Mouse (Mus musculus): ENCODE measurements around the gene Smarcb1. TPM values are rescaled to one million over a fixed set of nuclear protein-coding genes. Genes with fewer than 3 reads are reported as not detected.

Smarcb1 gene
- total and polyA plus RNA-seq, 3 experiments = 76.2 to 96.0 (median 94.9) TPM

DNA sequence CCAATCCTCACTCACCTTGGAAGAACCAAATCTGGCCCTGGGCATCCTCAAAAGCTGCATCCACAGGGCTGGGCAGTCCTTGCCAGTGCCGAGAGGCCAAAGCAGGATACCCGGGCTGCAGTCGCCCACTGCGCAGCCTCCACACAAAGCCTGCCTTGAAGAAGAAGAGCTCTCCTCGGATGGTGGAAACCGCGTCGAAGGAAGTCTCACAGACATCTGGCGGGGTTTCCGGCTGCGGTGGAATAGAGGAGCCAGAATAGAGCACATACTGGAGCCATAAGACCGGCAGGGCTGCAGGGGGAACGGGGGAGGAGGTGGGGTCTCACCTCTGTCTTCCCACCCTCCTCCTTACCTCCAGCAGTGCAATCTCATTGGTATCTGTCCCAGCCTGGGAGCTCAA is 5.0 kb upstream of the Smarcb1 start:
- Histone ChIP-seq H3K4me3 (replicated peaks in 1 of 3; ENCODE audit: low read depth in 2 of 3, low read length in 2 of 3, poor library complexity in 1 of 3) (no peak overlapping the region), H3K9me3 (replicated peaks; ENCODE audit: low read length) (no peaks in the 10 kb centered on the region), H3K79me2 (replicated peaks; ENCODE audit: control insufficient read depth, extremely low read depth, insufficient read depth, poor library complexity, severe bottlenecking) (no peaks in the 10 kb centered on the region), H3K4me1 (ENCODE audit: control insufficient read depth in 1 of 2, insufficient read depth in 2 of 2) (peaks cover 0 to 17% of the 10 kb centered on the region in 2 experiments; a peak in 2 of 4 replicates), H3K27ac (ENCODE audit: insufficient read depth, low read depth) (no peak overlapping the region), H3K9ac (ENCODE audit: insufficient read depth, low read depth) (no peak overlapping the region), H3K27me3 (replicated peaks) (peaks cover 21% of the 10 kb centered on the region), H3K4me2 (ENCODE audit: insufficient read depth, low read depth, poor library complexity, severe bottlenecking) (no peak overlapping the region), H3K36me3 (replicated peaks in 1 of 2; ENCODE audit: control insufficient read depth in 1 of 2, insufficient read depth in 1 of 2, low read length in 1 of 2) (peaks cover 0 to 8% of the 10 kb centered on the region in 2 experiments)
- in situ Hi-C loops (cut with MboI; ENCODE audit: low pct_ligation_motif_present, low pct_unique_long_range_greater_than_20kb, low sequenced_read_pairs) (no loop called here), dilution Hi-C loops (cut with MboI; ENCODE audit: extremely low pct_ligation_motif_present, extremely low pct_unique_long_range_greater_than_20kb, low sequenced_read_pairs) (no loop called here)
- DNase-seq (ENCODE audit: extremely low read depth) = no peak
- TF ChIP-seq TCF12 (IDR thresholded peaks at IDR 0.05; ENCODE audit: low read depth, low read length) (no peak), EP300 (IDR thresholded peaks at IDR 0.05; ENCODE audit: low read length) (no peak)

DNA sequence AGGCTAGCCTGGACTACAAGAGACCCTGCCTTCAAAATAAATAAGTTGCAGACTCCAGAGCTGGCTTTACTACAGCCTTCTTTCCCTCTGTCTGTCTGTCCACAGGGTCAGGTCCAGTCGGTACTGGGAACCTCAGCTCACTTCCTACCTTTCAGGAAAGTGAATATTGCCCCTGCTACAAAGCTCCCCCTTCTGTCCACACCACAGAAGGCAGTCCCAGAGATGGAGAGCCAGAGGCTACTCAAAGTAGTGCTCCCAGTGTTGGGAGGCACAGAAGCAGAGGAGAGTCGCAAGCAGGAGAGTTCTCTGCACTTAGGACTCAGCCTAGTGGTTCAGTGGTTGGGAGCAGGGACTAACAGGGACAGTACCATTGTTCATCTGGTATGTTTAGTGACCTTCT is 2.9 kb upstream of the Smarcb1 start:
- TF ChIP-seq ZC3H11A (IDR thresholded peaks at IDR 0.05; ENCODE audit: low read depth, low read length) = no peak
- peak; percentile 34 for TF ChIP-seq RAD21 (IDR thresholded peaks at IDR 0.05; ENCODE audit: low read depth, low read length)
- no peak for TF ChIP-seq TCF12 (IDR thresholded peaks at IDR 0.05; ENCODE audit: low read depth, low read length)
- peak; percentile 37 to 64; a peak in 3 of 4 replicates for TF ChIP-seq CTCF (conservative IDR thresholded peaks at IDR 0.05 in 1 of 2, IDR thresholded peaks at IDR 0.05 in 1 of 2; ENCODE audit: low read depth in 2 of 2, low read length in 2 of 2)
- TF ChIP-seq KAT2A (IDR thresholded peaks at IDR 0.05; ENCODE audit: insufficient replicate concordance, low read length) = no peak
- TF ChIP-seq USF1 (IDR thresholded peaks at IDR 0.05; ENCODE audit: low read depth, low read length) = no peak
- peak; percentile 44 for TF ChIP-seq SMC3 (IDR thresholded peaks at IDR 0.05; ENCODE audit: low read depth, low read length)
- no peak for TF ChIP-seq JUND (conservative IDR thresholded peaks at IDR 0.05; ENCODE audit: low read depth, low read length)
- no peaks in the 10 kb centered on the region for H3K9me3 ChIP-seq (replicated peaks; ENCODE audit: low read length)
- DNase-seq (ENCODE audit: extremely low read depth) = no peak
- H3K4me3 ChIP-seq (replicated peaks in 1 of 3; ENCODE audit: low read depth in 2 of 3, low read length in 2 of 3, poor library complexity in 1 of 3) = no peak overlapping the region
- H3K27ac ChIP-seq (ENCODE audit: insufficient read depth, low read depth) = no peak overlapping the region
- dilution Hi-C loops (cut with MboI; ENCODE audit: extremely low pct_ligation_motif_present, extremely low pct_unique_long_range_greater_than_20kb, low sequenced_read_pairs) = no loop called here
- H3K4me2 ChIP-seq (ENCODE audit: insufficient read depth, low read depth, poor library complexity, severe bottlenecking) = no peak overlapping the region
- peaks cover 0 to 12% of the 10 kb centered on the region in 2 experiments for H3K36me3 ChIP-seq (replicated peaks in 1 of 2; ENCODE audit: control insufficient read depth in 1 of 2, insufficient read depth in 1 of 2, low read length in 1 of 2)
- peaks cover 6% of the 10 kb centered on the region for H3K27me3 ChIP-seq (replicated peaks)
- peaks cover 16% of the 10 kb centered on the region for H3K79me2 ChIP-seq (replicated peaks; ENCODE audit: control insufficient read depth, extremely low read depth, insufficient read depth, poor library complexity, severe bottlenecking)
- H3K4me1 ChIP-seq (ENCODE audit: control insufficient read depth in 1 of 2, insufficient read depth in 2 of 2) = peaks cover 0 to 27% of the 10 kb centered on the region in 2 experiments; a peak in 2 of 4 replicates
- H3K9ac ChIP-seq (ENCODE audit: insufficient read depth, low read depth) = no peak overlapping the region
- in situ Hi-C loops (cut with MboI; ENCODE audit: low pct_ligation_motif_present, low pct_unique_long_range_greater_than_20kb, low sequenced_read_pairs) = no loop called here

GRCm38 (mm10) chr10:75921726-75922560 is 526 bp upstream of the Smarcb1 start:
- H3K4me1 ChIP-seq (ENCODE audit: control insufficient read depth in 1 of 2, insufficient read depth in 2 of 2) = peaks cover 3 to 40% of the 10 kb centered on the region in 2 experiments; a peak in 3 of 4 replicates
- no peaks in the 10 kb centered on the region for H3K27me3 ChIP-seq (replicated peaks)
- H3K4me2 ChIP-seq (ENCODE audit: insufficient read depth, low read depth, poor library complexity, severe bottlenecking) = peak overlapping the region; percentile 64
- H3K9me3 ChIP-seq (replicated peaks; ENCODE audit: low read length) = no peaks in the 10 kb centered on the region
- in situ Hi-C loops (cut with MboI; ENCODE audit: low pct_ligation_motif_present, low pct_unique_long_range_greater_than_20kb, low sequenced_read_pairs) = no loop called here
- H3K4me3 ChIP-seq (replicated peaks in 1 of 3; ENCODE audit: low read depth in 2 of 3, low read length in 2 of 3, poor library complexity in 1 of 3) = peak overlapping the region; percentile 65 to 92 (median 82)
- peaks cover 34% of the 10 kb centered on the region for H3K79me2 ChIP-seq (replicated peaks; ENCODE audit: control insufficient read depth, extremely low read depth, insufficient read depth, poor library complexity, severe bottlenecking)
- dilution Hi-C loops (cut with MboI; ENCODE audit: extremely low pct_ligation_motif_present, extremely low pct_unique_long_range_greater_than_20kb, low sequenced_read_pairs) = no loop called here
- H3K36me3 ChIP-seq (replicated peaks in 1 of 2; ENCODE audit: control insufficient read depth in 1 of 2, insufficient read depth in 1 of 2, low read length in 1 of 2) = peaks cover 0 to 34% of the 10 kb centered on the region in 2 experiments
- H3K27ac ChIP-seq (ENCODE audit: insufficient read depth, low read depth) = no peak overlapping the region
- peak overlapping the region; percentile 97 for H3K9ac ChIP-seq (ENCODE audit: insufficient read depth, low read depth)
- DNase-seq (ENCODE audit: extremely low read depth) = no peak
- TF ChIP-seq MXI1 (IDR thresholded peaks at IDR 0.05; ENCODE audit: low read depth, low read length) = 0 out of 2 replicates have a peak, but pooled peaks have one; percentile 1
- TF ChIP-seq MAX (IDR thresholded peaks at IDR 0.05; ENCODE audit: low read length) = 0 out of 2 replicates have a peak, but pooled peaks have one; percentile 9
- no peak for TF ChIP-seq MAFK (IDR thresholded peaks at IDR 0.05; ENCODE audit: insufficient replicate concordance, low read length)
- no peak for TF ChIP-seq USF1 (IDR thresholded peaks at IDR 0.05; ENCODE audit: low read depth, low read length)
